Mouse (Mus musculus) frontal cortex, adult 2 months (tissue): ENCODE data around the gene Spi1. TPM values are rescaled to one million over a fixed set of nuclear protein-coding genes. Genes with fewer than 3 reads are reported as not detected.
"Not testable (repeated sequence)": the region's sequence is repeated elsewhere in the genome, so short reads cannot be mapped to it uniquely, and the experiment has no call there.

Source experiments
- DNase-seq, 2 experiments: peaks; one replicate each; pipeline ENCODE4 v3.0.0; 2022; ENCODE audit warnings: low spot score in 1 of 2; ENCODE audit errors: extremely low spot score in 1 of 2
- polyA plus RNA-seq: library from polyadenylated mRNA; depleted of rRNA; stranded (reverse); fragments of >200 nt; gene quantifications from 2 replicates; pipeline ENCODE4 v1.2.3, GENCODE M21; 2012; rRNA removed

Gene Spi1
- polyA plus RNA-seq = 9.7 and 12.0 TPM in 2 replicates

DNA sequence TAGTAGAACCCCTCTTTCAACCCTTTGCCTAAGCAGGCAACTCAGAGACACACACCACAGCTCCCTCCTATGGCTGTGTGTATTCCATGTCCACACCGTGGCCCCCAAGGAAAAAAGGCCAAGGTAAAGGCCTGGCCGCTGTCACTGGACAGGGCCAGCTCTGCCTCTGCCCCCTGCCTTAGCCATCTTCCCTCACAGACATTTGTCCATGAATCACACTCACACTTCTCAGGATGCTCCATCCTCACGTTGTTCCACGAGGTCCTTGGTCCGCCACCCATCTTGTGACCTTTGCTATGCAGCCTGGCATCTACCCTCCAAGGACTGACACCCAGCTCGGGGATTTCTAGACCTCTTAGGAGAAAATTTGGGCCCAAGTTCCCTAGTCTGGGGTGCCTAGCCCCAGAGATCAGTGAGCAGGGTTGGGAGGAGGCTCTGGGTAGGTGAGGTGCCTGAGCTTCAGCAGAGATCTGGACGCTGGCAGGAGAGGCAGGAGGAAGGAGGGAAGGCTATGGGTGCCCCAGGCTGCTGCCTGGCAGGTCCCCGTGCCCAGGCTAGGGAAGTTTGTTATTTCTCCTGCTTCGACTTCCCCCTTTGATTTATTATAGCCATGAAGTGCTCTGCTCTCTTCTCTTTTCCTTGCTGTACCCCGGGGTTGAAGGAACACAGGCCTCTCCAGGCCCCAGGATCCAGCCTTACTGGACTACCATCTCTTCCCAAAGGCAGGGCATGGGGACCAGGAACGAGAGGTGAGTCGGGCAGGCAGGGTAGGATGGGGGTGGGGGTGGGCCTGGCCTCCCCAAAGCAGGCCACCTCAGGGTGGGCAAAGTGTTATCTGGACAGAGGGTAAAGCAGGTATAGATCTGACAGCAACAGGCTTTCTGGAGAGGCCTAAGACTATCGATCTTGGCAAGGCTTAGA, at the start of gene Spi1:
Spi1 (plus strand) TSS at position 616 of the 921 bp plus-strand sequence.
- DNase-seq = no peak

GRCm38 (mm10) chr2:91033000-91033399, 49.2 kb upstream of the Spi1 start:
- DNase-seq = no peak

DNA sequence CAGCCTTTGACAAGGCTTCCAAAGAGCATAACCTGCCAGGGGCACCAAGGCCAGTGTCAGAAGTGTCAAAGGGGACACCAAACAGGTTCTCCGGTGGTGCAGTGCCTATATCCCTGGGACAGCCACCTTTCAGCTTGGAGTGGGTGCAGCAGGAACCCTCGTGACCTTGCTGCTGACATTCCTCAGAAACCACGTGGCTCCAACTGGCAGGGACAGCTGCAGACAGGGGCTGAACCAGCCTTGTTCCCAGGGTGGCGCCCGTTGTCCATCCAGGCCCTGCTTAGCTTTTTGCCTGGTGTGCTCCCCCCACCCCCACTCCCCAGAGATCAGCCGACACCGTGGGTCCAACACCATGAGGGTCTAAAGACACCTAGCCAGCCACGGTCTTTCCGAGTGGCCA, 46.8 kb upstream of the Spi1 start, which contains the start of gene Rapsn:
Rapsn (plus strand) TSS at position 236 of the 400 bp plus-strand sequence.
- no peak for DNase-seq

DNA sequence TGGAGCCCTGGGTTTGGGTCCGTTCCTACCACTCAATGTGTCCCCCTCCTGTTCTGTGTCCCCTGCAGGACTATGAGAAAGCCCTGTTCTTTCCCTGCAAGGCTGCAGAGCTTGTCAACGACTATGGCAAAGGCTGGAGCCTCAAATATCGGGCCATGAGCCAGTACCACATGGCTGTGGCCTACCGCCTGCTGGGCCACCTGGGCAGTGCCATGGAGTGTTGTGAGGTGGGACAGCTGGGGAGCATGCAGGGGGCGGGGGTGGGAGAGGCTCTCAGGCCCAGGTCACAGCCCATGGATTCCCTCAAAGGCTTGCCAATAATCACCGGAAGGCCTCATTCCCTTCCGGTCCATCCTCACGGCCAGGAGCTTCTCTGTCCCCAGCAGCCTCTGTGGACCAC, 40.4 kb upstream of the Spi1 start:
- no peak for DNase-seq

DNA sequence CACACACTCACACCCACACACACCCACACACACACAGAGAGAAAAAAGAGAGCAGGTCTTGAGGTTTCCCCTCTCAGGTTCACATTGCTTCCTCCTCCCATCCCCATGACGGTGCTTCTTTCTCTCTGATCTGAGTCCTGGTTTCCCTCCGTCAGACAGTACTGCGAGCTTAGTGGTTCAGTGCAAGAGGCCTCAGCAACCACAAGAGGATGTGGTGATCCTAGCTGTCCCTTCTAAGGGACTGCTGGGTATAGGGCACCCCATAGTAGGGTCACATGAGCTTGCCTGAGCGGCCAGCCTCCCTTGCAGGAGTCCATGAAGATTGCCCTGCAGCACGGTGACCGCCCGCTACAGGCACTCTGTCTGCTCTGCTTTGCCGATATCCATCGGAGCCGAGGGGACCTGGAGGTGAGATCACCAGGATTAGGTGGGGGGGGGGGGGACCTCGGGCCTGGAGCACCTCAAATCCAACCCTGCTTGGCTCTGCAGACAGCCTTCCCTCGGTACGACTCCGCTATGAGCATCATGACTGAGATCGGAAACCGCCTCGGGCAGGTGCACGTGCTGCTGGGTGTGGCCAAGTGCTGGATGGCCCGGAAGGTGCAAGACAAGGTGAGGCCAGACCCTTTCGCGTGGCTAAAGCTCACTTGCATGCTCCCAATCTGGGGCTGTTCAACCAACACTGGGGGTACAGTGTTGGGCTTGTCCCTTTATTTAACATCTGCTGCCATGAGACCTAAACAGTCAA, 39.4 kb upstream of the Spi1 start:
- no peak for DNase-seq

- DNase-seq = no peak
Measured at GRCm38 (mm10) chr2:91044727-91045126, 37.5 kb upstream of the Spi1 start.

DNA sequence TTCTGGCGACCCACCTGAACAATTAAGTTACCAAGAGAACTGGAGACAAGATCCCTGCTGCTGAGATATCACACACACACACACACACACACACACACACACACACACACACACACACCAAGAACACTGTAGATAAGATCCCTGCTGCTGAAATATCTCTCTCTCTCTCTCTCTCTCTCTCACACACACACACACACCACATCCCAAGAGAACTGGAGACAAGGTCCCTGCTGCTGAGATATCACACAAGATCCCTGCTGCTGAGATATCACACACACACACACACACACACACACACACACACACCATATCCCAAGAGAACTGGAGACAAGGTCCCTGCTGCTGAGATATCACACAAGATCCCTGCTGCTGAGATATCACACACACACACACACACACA, 36.4 kb upstream of the Spi1 start:
- DNase-seq = not testable (repeated sequence)

GRCm38 (mm10) chr2:91047359-91047758, 34.8 kb upstream of the Spi1 start:
- no peak for DNase-seq

DNA sequence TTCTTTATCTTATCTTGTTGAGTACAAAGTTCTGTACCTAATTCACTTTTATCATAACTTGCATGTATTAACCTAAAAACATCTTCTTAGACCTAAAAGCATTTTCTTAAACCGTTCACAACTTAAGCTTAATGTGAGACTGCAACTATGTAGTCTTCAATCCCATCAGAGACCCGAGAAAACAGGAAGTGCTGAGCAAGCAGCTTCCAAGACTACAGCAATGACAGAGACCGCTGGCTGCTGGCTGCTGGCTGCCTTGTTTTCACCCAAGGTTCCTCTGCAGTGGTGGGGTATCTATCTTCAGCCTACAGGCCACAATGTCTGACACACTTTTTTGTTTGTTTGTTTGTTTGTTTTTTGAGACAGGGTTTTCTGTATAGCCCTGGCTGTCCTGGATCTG, 30.3 kb upstream of the Spi1 start:
- DNase-seq = no peak

DNA sequence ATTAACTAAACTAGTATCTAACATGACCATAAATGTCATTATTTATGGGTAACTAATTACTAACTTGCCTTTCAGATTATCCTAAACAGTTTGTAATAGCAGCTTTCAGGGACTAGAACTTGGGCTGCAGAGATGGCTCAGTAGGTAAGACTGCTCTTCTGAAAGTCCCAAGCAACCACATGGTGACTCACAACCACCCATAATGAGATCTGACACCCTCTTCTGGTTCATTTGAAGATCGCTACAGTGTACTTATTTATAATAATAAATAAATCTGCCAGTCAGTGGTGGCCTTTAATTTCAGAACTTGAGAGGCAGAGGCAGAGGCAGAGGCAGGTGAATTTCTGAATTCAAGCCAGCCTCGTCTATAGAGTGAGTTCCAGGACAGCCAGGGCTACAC, 29.4 kb upstream of the Spi1 start:
- DNase-seq = no peak

- DNase-seq = no peak
Measured at GRCm38 (mm10) chr2:91053181-91053933, 28.8 kb upstream of the Spi1 start.

DNA sequence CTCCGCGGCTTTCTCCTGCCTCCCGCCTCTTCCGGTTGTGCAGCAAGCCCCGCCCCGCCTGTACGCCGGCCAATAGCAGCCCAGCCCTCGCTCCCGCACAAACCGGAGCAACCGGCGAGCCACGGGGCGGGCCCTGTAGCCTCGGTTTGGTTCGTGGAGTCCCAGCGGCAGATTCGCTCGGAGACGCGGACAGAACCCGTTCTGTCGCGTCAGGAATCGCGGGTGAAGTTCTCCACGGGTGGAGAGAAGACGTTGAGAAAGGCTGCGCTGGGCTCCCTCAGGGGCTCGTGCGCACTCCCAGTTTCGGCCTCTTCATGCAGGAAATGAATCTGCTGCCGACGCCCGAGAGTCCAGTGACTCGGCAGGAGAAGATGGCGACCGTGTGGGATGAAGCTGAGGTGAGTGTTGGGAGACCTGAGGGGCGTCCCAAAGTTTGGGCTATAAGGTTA, 28.2 kb upstream of the Spi1 start, which contains the start of gene Psmc3:
Psmc3 (plus strand) TSS at position 76 of the 449 bp plus-strand sequence.
- DNase-seq = peak; percentile 90 to 96

GRCm38 (mm10) chr2:91058435-91058834, 23.8 kb upstream of the Spi1 start:
- DNase-seq = no peak

- DNase-seq = no peak
Measured at GRCm38 (mm10) chr2:91059376-91059775, 22.8 kb upstream of the Spi1 start.

GRCm38 (mm10) chr2:91060544-91061355, 21.4 kb upstream of the Spi1 start:
- peak; percentile 72 to 84 for DNase-seq

GRCm38 (mm10) chr2:91061849-91062481, 20.2 kb upstream of the Spi1 start:
- no peak for DNase-seq

DNA sequence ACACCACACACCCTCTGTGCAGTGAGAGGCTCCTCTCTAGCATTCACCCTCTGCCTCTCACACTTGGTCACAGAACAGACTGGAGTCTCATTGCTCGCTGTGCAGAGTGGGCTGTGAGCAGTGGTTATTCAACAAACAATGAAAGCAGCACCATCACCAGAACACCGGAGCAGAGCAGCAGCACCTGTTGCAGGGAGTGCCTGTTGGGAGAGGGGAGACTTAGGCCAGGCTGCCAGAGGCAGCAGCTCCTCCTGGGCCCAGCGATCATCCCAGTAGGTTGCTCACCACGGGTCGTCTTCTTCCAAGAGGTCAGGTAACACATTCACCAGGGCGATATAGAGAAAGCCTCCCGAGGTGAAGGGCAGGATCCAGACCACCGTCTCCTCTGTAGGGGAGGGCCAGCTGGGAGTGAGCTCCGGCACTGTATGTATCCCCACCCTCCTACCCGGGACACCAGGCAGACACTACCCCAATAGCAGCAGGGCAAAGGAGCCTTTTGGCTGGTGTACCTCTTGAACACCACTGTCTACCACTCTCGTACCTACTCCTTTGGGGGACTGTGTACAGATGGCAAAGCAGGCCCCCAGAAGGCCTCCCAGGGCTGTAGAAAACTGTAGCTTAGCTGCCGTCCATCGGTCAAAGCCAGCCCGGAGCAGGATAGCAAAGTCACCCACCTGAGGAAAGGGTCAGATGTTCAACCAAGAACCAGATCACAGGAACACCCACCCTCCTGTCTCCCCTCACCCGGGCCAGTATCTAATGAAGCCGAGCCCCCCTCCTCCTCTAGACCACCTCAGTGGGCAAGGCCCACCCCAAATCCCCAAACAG, 19.2 kb upstream of the Spi1 start:
- no peak for DNase-seq

- no peak for DNase-seq
Measured at GRCm38 (mm10) chr2:91064211-91064610, 18.0 kb upstream of the Spi1 start.
